Mouse (Mus musculus) CH12.LX (cell line): ENCODE results near the gene Prss21.
"Not testable (repeated sequence)": the region's sequence is repeated elsewhere in the genome, so short reads cannot be mapped to it uniquely, and the experiment has no call there.

Source experiments
- CTCF ChIP-seq, 2 experiments: IDR thresholded peaks in 1 of 2; conservative IDR thresholded peaks in 1 of 2; 2 replicates each; pipeline ENCODE4 v1.5.1; 2011 to 2012; ENCODE audit warnings: low read depth in 2 of 2, low read length in 2 of 2, improper control_type of control experiment in 1 of 2, inconsistent platforms in 1 of 2, mild to moderate bottlenecking in 1 of 2, moderate library complexity in 1 of 2
- E2F4 ChIP-seq: IDR thresholded peaks from 2 replicates; pipeline ENCODE4 v1.6.1; 2011; ENCODE audit warnings: low read depth, low read length, improper control_type of control experiment; ENCODE audit not compliant: insufficient replicate concordance
- MAX ChIP-seq: IDR thresholded peaks from 2 replicates; pipeline ENCODE4 v1.6.1; 2011; ENCODE audit warnings: low read length, improper control_type of control experiment
- MXI1 ChIP-seq: IDR thresholded peaks from 2 replicates; pipeline ENCODE4 v1.6.1; 2011; ENCODE audit warnings: mild to moderate bottlenecking, low read depth, low read length, improper control_type of control experiment
- POLR2AphosphoS2 ChIP-seq: IDR thresholded peaks from 2 replicates; pipeline ENCODE4 v1.6.1; 2011; ENCODE audit warnings: low read depth, low read length, improper control_type of control experiment
- TBP ChIP-seq: conservative IDR thresholded peaks from 2 replicates; pipeline ENCODE4 v1.6.1; 2011; ENCODE audit warnings: low read depth, low read length, improper control_type of control experiment

DNA sequence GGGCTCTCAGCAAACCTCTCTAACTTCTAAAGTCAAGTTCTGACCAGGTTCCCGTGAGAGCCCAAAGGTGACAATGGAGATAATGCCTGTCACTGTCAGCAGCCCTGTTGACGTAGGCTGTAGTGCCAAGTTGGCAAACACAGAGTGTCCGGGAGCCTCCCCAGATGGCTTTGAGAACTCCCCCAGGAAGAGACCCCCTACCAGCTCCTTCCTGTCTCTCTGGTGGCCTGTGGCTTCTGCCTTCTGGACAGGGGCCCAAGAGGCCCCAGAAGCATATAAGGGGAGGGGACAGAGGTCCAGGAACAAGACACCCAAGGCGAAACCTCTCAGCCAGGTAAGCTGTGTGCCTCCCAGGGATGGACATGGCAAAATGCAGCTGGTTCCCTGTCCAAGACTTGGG lies 12.7 kb downstream of the Prss21 start, which contains the start of the genes Dcpp1 and Dcpp2:
- TF ChIP-seq E2F4; TBP; CTCF (conservative IDR thresholded peaks at IDR 0.05 in 1 of 2, IDR thresholded peaks at IDR 0.05 in 1 of 2; ENCODE audit: low read depth in 2 of 2, low read length in 2 of 2); MAX; MXI1; POLR2AphosphoS2: not testable (repeated sequence)
